Mouse (Mus musculus) hindbrain, embryonic 11.5 days (tissue): ENCODE data around the gene Nfam1. TPM values are rescaled to one million over a fixed set of nuclear protein-coding genes. Genes with fewer than 3 reads are reported as not detected.

Source experiments
- ATAC-seq: fragments of 200-750 bp; cut with Nextera tagmentation; 2 replicates; pipeline ENCODE4 v1.8.0; 2017; ENCODE audit warnings: mild to moderate bottlenecking, moderate TSS enrichment, moderate library complexity; ENCODE audit not compliant: low FRiP score
- DNase-seq: peaks from one replicate; pipeline ENCODE4 v3.0.0-alpha.2; 2015; ENCODE audit warnings: low spot score
- H3K27ac ChIP-seq: fragments of 300-500 bp; sonication (generic); 2 replicates; pipeline ENCODE4 v1.5.1; 2014; ENCODE audit warnings: mild to moderate bottlenecking, low read depth, low read length
- H3K27me3 ChIP-seq: fragments of 300-500 bp; sonication (generic); 2 replicates; pipeline ENCODE4 v1.6.1; 2014; ENCODE audit warnings: mild to moderate bottlenecking, low read length, moderate library complexity, mixed read lengths; ENCODE audit not compliant: control insufficient read depth, insufficient read depth
- H3K36me3 ChIP-seq: fragments of 300-500 bp; sonication (generic); 2 replicates; pipeline ENCODE4 v1.6.1; 2014; ENCODE audit warnings: mild to moderate bottlenecking, low read length, moderate library complexity, mixed read lengths; ENCODE audit not compliant: control insufficient read depth, insufficient read depth
- H3K4me1 ChIP-seq: fragments of 300-500 bp; sonication (generic); replicated peaks from 2 replicates; pipeline ENCODE4 v1.6.1; 2014; ENCODE audit warnings: low read length, mixed read lengths; ENCODE audit not compliant: control insufficient read depth, insufficient read depth
- H3K4me2 ChIP-seq: fragments of 300-500 bp; sonication (generic); replicated peaks from 2 replicates; pipeline ENCODE4 v1.6.1; 2014; ENCODE audit warnings: mild to moderate bottlenecking, low read depth, low read length
- H3K4me3 ChIP-seq: fragments of 300-500 bp; sonication (generic); 2 replicates; pipeline ENCODE4 v1.5.1; 2014; ENCODE audit warnings: low read depth, low read length
- H3K9ac ChIP-seq: fragments of 300-500 bp; sonication (generic); 2 replicates; pipeline ENCODE4 v1.6.1; 2014; ENCODE audit warnings: low read depth, low read length
- H3K9me3 ChIP-seq: fragments of 300-500 bp; sonication (generic); 2 replicates; pipeline ENCODE4 v1.6.1; 2016; ENCODE audit warnings: low read length; ENCODE audit not compliant: control insufficient read depth
- WGBS: fragments of 180-500 bp; shearing (Covaris S2); extraction: QIAGEN DNeasy Blood & Tissue Kit; methylation state at CpG from one replicate; pipeline ENCODE4 v1.1.7; 2014; 5-methylcytosine and 5-hydroxymethylcytosine counted together
- polyA plus RNA-seq: library from polyadenylated mRNA; unstranded; fragments of >200 nt; fragmentation: Nextera tagmentation; extraction: Ambion mirVana; gene quantifications from 2 replicates; pipeline ENCODE4 v1.2.1, GENCODE M21; 2014

Gene Nfam1
- polyA plus RNA-seq, 1 experiment from 2014 or later: 2.3 TPM

GRCm38 (mm10) chr15:82983416-82984026 is 49.6 kb downstream of the Nfam1 start:
- Histone ChIP-seq H3K9me3 (no peaks in the 10 kb centered on the region), H3K9ac (no peak overlapping the region), H3K4me3 (no peak overlapping the region)

GRCm38 (mm10) chr15:82982724-82983415 is 50.2 kb downstream of the Nfam1 start:
- peaks cover 14% of the 10 kb centered on the region for H3K4me1 ChIP-seq
- H3K9ac ChIP-seq: peak overlapping the region; percentile 29; the same call in 1 of the 2 replicates
- no peaks in the 10 kb centered on the region for H3K9me3 ChIP-seq
- peaks cover 33% of the 10 kb centered on the region for H3K27me3 ChIP-seq
- DNase-seq (peak; percentile 54), ATAC-seq (no peak)
- H3K27ac ChIP-seq: peak overlapping the region; percentile 76; the same call in 1 of the 2 replicates
- H3K4me2 ChIP-seq: peak overlapping the region; percentile 31
- 7% methylated on average over 18 of the region's 18 CpGs for WGBS
- no peaks in the 10 kb centered on the region for H3K36me3 ChIP-seq
- H3K4me3 ChIP-seq: no peak overlapping the region

More at GRCm38 (mm10) chr15:82983416-82984026, 49.6 kb downstream of the Nfam1 start:
- H3K4me2 ChIP-seq: peak overlapping the region; percentile 31
- no peaks in the 10 kb centered on the region for H3K36me3 ChIP-seq
- H3K4me1 ChIP-seq: peaks cover 15% of the 10 kb centered on the region
- peaks cover 34% of the 10 kb centered on the region for H3K27me3 ChIP-seq
- WGBS: under 1% methylated on average over 9 of the region's 9 CpGs
- DNase-seq (peak; percentile 63), ATAC-seq (peak; percentile 58)
- H3K27ac ChIP-seq: peak overlapping the region; percentile 76

- ATAC-seq (no peak), DNase-seq (no peak)
- H3K4me1 ChIP-seq: peaks cover 10% of the 10 kb centered on the region
- WGBS: 35% methylated on average over 15 of the region's 15 CpGs
- no peak overlapping the region for H3K27ac ChIP-seq
- H3K9me3 ChIP-seq: no peaks in the 10 kb centered on the region
- no peak overlapping the region for H3K9ac ChIP-seq
- no peak overlapping the region for H3K4me3 ChIP-seq
- no peaks in the 10 kb centered on the region for H3K36me3 ChIP-seq
- H3K4me2 ChIP-seq: no peak overlapping the region
- H3K27me3 ChIP-seq: peaks cover 30% of the 10 kb centered on the region
These were observed 51.2 kb downstream of the Nfam1 start for GRCm38 (mm10) chr15:82981676-82982520.

- peaks cover 10% of the 10 kb centered on the region for H3K4me1 ChIP-seq
These were observed 53.6 kb downstream of the Nfam1 start for GRCm38 (mm10) chr15:82979531-82979930.

GRCm38 (mm10) chr15:82974471-82974870 is 58.6 kb downstream of the Nfam1 start:
- ATAC-seq: no peak
- DNase-seq: no peak
- Histone ChIP-seq H3K9ac (no peak overlapping the region), H3K27ac (no peak overlapping the region), H3K4me1 (peaks cover 2% of the 10 kb centered on the region), H3K27me3 (peaks cover 8% of the 10 kb centered on the region), H3K36me3 (no peaks in the 10 kb centered on the region), H3K4me2 (no peak overlapping the region), H3K9me3 (no peaks in the 10 kb centered on the region), H3K4me3 (no peak overlapping the region)
- WGBS: 59% methylated on average over 1 of the region's 1 CpGs

More at GRCm38 (mm10) chr15:82979531-82979930, 53.6 kb downstream of the Nfam1 start:
- Histone ChIP-seq H3K9me3 (no peaks in the 10 kb centered on the region), H3K27me3 (peaks cover 22% of the 10 kb centered on the region), H3K4me2 (no peak overlapping the region), H3K27ac (no peak overlapping the region), H3K4me3 (no peak overlapping the region), H3K9ac (no peak overlapping the region), H3K36me3 (no peaks in the 10 kb centered on the region)
- 88% methylated on average over 1 of the region's 1 CpGs for WGBS
- no peak for ATAC-seq
- no peak for DNase-seq

- DNase-seq (no peak), ATAC-seq (no peak)
- Histone ChIP-seq H3K36me3 (no peaks in the 10 kb centered on the region), H3K4me1 (peaks cover 19% of the 10 kb centered on the region), H3K27ac (peak overlapping the region; percentile 65; the same call in 1 of the 2 replicates), H3K4me3 (no peak overlapping the region), H3K9ac (no peak overlapping the region), H3K27me3 (peaks cover 31% of the 10 kb centered on the region), H3K9me3 (no peaks in the 10 kb centered on the region), H3K4me2 (no peak overlapping the region)
- WGBS: 23% methylated on average over 6 of the region's 6 CpGs
These were observed 63.8 kb downstream of the Nfam1 start for GRCm38 (mm10) chr15:82969206-82969721.

- WGBS: under 1% methylated on average over 22 of the region's 22 CpGs
- H3K4me3 ChIP-seq: no peak overlapping the region
- DNase-seq (peak; percentile 75), ATAC-seq (peak; percentile 82)
- H3K9ac ChIP-seq: peak overlapping the region; percentile 33; the same call in 1 of the 2 replicates
- peak overlapping the region; percentile 16 for H3K4me2 ChIP-seq
- H3K9me3 ChIP-seq: no peaks in the 10 kb centered on the region
- peaks cover 19% of the 10 kb centered on the region for H3K4me1 ChIP-seq
- H3K36me3 ChIP-seq: no peaks in the 10 kb centered on the region
- peaks cover 34% of the 10 kb centered on the region for H3K27me3 ChIP-seq
- H3K27ac ChIP-seq: peak overlapping the region; percentile 65
These were observed 64.7 kb downstream of the Nfam1 start for GRCm38 (mm10) chr15:82968449-82968848.

- no peak overlapping the region for H3K4me3 ChIP-seq
- DNase-seq: no peak
- 30% methylated on average over 6 of the region's 6 CpGs for WGBS
These were observed 65.2 kb downstream of the Nfam1 start for GRCm38 (mm10) chr15:82967947-82968346.

More at GRCm38 (mm10) chr15:82967947-82968346, 65.2 kb downstream of the Nfam1 start:
- no peak for ATAC-seq
- Histone ChIP-seq H3K27ac (peak overlapping the region; percentile 65), H3K36me3 (no peaks in the 10 kb centered on the region), H3K27me3 (peaks cover 38% of the 10 kb centered on the region), H3K4me1 (peaks cover 19% of the 10 kb centered on the region), H3K9me3 (no peaks in the 10 kb centered on the region), H3K9ac (0 out of 2 replicates have a peak overlapping the region, but pooled peaks have one; percentile 33), H3K4me2 (peak overlapping the region; percentile 16)
